Mouse (Mus musculus): Measurements from ENCODE around the gene 1810009A15Rik.
"Not testable (repeated sequence)": the region's sequence is repeated elsewhere in the genome, so short reads cannot be mapped to it uniquely, and the experiment has no call there.

1810009A15Rik gene

DNA sequence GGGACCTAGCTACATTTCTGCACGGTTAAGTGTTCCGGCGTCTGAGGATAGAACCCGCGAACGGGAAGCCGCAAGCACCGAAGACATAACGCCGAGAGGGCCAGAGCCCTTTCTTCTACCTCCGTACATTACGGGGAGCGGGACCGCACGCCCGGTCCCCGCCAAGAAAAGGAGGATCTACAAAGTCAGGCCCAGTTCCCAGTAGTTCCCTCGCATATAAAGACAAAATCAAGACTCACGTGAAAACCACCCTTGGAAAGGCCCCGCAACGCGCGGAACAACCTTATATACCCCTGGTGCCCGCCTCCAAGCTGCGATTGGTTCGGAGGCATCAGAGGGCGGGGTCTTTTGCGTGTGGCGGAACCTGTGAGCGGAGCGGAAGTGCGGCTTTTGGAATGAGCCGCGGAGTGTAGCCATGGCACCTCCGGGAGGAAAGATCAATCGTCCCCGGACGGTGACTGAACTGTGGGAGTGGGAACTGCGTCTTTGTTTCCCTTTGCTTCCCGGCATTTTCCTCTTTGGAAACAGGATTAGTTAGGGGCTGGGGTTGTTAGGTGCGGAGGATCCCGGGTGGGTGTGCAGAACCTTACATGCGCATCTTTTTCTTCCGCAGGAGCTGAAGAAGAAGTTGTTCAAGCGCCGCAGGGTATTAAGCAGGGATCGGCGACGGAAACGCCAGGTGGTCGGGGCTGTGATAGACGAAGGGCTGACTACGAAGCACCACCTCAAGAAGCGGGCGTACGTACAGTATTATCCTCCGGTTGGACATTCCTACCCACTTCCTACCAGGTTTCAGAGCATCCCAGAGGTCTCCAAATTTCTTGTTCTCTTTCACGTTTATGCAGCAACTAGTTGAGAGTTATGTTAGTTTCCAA, at the start of gene 1810009A15Rik, which contains the start of gene Gm49416:
1810009A15Rik (plus strand) TSS at position 343 of the 875 bp plus-strand sequence.
Gm49416 (plus strand) TSS at position 416 of the 875 bp plus-strand sequence.
- DNase-seq (ENCODE audit: low spot score) = peak; percentile 92

DNA sequence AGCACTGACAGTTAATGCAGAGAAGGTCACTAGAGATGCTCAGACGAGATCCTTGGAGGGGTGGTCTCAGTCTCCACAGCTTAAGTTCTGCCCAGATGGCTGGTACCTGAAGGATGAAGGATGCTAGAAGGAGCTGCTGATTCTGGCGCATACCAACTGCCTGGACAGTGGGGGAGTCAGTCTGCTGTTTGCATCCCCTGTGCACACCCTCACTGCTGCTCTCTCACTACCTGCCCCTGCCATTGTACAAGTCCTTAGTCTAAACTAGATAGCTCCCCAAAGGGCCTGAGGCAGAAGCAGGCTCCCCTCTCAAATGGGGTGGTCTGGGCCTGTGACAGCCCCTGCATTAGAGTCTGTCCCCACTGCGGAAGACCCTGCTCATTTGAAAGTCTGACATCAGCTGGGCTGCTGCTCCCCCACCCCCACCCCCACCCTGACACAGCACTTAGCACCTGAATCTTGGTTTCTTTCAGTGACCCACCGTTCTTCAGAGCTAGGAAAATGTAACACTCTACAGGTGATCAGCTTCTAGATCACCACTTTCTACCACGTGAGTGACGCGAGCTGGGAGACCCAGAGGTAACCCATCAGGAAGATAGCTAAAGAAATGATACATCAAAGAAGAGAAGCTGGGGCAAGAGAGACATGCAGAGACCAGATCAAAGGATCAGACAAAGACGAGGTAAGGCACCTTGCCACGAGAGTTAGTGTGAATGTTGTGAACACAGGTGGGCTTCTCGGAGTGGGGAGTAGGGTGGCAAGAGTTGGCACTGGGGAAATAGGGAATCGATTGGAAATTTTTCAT, 49.3 kb upstream of the 1810009A15Rik start, which contains the start of gene Gng3:
Gng3 (minus strand) TSS at position 92 of the 805 bp plus-strand sequence.
- no peak for DNase-seq (ENCODE audit: low spot score)

DNA sequence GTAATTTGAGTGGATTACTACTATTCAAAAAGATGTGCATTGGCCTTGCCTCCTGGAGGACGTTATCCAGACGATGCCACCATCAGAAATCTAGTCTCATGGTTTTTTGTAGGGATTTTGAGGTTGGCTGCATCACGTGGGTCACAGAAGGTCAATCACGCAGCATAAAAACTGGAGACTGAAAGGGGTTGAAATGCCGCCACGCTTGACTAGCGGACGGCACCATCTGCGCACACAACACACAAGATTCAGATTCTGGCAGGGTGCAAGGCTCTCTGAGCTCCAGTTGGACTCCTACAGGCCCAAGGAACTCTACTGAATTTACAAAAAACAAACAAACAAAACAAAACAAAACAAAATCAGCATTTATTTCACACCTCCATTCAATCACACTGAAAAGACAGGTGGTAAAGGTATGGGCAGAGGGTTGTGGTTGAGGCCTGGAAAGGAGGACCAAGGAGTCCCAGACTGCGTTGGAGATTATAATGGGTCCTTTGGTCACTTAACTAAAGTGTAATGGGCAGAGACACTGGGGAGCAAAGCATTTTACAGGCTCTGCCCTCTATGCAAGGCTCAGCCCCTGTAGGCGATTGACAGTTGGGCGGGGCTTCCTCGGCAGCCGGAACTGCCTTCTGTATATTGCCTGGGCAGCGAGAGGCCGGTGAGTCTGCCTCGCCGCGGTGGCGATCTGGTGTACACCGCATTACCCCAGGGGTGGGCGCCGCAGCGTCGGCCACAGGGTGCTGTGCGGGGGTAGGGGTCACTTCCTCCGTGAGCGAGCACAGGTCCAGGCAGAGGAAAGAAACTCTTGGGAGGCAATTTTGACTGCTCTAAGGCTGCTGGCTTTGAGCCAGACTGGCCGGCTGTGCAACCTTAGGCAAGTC, 48.5 kb upstream of the 1810009A15Rik start:
- DNase-seq (ENCODE audit: low spot score) = peak; percentile 65

DNA sequence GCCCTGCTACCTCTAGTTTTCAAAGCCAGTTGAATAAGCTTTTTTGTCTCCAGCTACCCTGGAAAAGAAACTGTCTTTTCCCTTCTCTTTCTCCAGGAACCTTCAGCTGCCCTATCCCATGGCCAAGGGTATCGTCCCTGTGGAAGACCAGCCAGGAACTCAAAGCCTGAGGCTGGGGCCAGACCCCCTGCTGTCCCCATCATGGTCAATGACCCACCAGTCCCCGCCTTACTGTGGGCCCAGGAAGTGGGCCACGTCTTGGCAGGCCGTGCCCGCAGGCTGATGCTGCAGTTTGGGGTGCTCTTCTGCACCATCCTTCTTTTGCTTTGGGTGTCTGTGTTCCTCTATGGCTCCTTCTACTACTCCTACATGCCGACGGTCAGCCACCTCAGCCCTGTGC, 47.6 kb upstream of the 1810009A15Rik start:
- no peak for DNase-seq (ENCODE audit: low spot score)

DNA sequence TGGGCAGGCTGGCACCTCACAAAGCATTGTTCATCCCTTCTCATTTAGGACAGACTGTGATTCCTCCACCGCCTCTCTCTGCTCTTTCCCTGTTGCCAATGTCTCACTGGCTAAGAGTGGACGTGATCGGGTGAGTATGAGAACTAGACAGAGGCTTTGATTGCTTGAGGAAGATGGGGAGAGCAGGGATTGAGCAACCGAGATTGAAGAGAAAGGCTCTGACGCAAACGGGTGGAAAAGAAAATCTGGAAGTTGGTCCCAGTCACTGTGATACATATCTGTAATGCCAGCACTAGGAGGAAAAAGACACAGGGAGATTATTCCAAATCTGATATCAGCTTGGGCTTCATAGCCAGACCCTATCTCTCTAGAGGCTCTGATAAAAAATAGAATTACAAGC, 45.7 kb upstream of the 1810009A15Rik start:
- DNase-seq (ENCODE audit: low spot score) = no peak

DNA sequence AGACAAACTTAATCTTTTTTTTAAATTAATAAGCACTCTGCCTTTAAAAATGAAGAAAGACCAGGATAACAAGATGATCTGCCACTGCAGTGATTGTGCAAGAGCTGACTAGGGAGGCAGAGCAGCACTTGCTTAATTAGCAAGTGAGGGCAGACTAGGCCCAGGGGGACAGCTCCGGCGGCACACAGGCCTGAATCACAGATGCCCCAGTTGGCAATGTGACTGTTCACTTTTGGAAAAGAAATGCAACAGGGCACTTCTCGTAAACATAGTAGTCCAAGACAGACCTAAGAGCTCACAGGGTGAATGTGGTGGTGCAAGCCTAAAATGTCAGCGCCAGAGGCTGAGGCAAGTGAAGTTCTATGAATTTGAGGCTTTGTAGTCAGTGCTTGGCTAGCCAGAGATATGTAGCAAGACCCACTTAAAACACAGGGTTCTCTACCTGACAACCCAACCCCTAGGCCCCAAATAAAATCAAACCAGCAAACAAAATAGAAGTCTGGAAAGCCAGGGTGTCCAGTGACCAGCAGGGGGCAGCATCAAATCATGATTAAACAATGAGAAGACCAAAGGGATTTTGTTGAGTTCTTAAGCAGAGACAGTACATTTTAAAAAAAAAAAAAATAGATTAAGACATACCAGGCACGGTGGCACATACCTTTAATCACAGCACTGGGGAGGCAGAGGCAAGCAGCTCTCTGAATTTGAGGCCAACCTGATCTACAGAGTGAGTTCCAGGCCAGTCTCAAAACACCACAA, 44.1 kb upstream of the 1810009A15Rik start:
- DNase-seq (ENCODE audit: low spot score) = peak; percentile 54

DNA sequence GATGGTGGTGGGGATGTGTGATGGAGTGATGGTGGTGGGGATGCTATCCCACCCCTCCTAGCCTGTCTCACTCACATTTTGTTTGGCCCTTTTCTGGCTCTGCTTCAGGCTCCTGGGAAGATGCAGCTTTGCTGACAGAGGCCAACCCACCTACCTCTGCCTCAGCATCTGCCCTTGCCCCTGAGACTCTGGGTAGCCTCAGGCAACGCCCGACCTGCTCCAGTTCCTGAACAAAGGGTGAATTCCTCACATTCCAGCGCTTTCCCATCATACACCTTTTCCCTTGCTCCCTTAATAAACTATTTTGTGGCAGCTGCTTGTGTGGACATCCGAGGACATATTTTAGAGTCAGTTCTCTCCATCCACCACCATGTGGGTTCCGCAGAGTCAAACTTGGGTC, 40.3 kb upstream of the 1810009A15Rik start:
- no peak for DNase-seq (ENCODE audit: low spot score)

DNA sequence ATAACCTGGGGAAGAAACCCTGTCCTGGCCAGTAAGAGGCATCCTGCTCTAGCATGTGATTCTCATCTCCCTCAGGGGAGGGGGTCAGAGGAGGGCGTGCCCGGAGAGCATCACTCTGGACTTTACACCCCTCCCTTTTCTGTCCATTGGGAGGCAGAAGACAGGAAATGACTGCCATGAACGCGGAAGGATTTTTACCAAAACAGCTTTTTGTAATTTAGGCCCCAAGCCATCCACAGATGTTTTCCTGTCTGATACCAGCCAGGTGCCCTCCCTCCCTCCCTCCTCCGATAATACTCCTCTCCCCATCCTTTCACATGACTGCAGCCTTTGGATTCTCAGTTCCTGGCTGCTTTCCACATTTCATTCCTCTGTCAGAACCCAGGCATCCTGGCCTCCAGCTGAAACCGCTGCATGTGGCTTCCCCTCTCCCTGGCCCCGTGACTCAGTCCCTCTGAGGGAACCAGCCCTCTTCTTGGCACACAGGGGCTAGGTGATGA, 38.2 kb upstream of the 1810009A15Rik start, which contains the start of gene Lrrn4cl:
Lrrn4cl (plus strand) TSS at position 367 of the 500 bp plus-strand sequence.
- no peak for DNase-seq (ENCODE audit: low spot score)

DNA sequence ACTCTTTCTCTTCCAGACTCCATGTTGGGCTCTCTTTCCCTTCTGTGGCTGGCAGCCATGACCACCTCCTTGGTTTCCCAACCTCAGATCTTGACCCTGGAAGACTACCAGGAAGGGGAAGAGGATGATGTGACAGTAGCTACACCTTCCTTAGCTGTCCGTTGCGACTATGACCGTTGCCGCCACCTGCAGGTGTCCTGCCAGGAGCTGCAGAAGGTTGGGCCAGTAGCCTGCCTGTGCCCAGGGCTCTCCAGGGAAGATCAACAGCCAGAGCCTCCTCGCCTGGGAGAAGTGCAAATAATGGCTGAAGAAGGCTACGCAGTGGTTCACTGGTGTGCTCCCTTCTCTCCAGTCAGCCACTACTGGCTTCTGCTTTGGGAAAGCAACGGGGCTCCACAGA, 37.0 kb upstream of the 1810009A15Rik start:
- no peak for DNase-seq (ENCODE audit: low spot score)

DNA sequence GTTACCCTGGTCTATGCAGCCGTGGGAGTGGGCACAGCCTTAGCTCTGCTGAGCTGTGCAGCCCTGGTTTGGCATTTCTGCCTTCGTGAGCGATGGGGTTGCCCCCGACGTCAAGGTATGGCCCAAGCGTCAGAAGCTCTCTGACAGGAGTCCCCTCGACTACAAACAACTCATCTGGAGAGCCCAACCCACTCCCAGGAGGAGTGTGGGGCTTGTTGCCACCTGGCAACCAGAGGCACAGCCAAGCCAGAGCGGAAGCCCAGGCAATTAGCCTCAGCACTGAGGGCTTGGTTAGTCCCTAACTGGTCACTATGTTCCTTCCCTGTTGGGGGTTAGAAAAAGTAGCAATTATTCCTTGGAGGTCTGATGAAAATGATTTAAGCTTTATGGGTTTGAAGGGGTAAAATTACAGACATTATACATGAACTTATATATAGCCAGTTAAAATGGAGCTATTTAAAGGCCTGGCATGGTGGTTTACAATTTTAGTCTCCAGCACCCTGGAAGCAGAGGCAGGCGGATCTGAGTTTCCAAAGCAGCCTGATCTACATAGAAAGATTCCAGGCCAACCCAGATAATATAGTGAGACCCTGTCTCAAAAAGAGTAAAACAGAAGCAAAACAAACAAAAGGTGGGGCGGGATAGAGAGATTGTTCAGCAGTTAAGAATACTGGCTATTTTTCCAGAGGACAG, 36.3 kb upstream of the 1810009A15Rik start:
- DNase-seq (ENCODE audit: low spot score) = no peak

DNA sequence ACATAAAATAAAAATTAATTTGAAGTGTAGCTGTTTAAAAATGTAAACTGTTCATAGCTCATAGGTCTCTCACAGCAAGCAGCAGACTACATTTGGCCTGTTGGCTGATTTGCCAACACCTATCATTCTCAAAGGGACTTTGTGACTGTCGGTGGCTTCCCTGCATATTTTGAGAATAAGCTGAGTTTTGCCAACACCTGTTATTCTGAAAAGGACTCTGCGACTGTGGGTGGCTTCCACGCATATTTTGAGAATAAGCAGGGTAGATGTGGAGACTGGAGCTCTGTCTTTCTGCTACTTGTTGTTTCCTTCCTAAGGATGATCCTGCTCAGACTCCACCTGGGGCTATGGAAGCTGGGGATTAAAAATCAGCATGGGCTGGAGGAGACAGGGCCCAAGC, 35.5 kb upstream of the 1810009A15Rik start:
- DNase-seq (ENCODE audit: low spot score) = no peak

DNA sequence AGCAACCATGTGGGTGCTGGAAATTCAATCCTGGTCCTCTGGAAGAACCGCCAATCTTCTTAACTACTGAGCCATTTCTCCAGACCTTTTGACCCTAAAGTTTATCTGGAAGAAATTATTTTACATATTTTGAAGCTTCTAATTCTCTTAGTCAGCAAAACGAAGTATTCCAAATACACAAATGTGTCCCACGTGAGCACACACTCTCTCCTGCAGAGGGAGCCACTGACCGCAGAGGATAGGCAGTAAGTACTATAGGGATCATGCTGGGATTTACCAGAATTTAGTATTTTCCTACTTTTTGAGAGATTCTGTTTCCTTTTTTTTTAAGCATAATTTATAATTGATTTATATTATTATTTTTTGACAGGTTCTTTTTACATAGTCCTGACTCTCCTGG, 31.0 kb upstream of the 1810009A15Rik start:
- DNase-seq (ENCODE audit: low spot score) = peak; percentile 7

DNA sequence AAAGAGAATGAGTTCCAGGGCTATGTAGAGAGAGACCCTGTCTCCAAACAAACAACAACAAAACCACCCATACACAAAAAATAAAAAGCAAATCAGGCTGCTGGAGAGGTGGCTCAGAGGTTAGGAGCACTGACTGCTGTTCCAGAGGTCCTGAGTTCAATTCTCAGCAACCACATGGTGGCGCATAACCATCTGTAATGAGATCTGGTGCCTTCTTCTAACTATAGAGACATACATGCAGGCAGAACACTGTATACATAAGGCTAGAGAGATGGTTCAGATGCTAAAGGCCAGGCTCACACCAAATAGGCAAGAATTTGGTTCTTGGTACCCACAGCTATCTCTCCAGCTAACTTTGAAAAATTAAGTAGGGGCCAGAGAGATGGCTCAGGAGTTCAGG, 29.6 kb upstream of the 1810009A15Rik start:
- peak; percentile 23 for DNase-seq (ENCODE audit: low spot score)

DNA sequence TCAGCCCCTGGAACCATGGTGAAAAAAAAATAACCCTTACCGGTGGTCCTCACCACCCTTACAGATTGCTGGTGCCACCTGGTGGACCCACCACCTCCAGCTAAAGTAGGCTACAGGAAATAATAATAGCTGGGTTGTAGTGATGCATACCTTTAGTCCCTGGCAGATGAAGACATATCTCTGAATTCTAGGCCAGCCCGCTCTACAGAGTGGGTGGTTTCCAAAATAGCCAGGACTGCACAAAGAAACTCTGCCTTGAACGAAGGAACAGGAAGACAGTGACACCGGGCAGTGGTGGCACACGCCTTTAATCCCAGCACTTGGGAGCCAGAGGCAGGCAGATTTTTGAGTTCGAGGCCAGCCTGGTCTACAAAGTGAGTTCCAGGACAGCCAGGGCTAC, 24.4 kb upstream of the 1810009A15Rik start:
- no peak for DNase-seq (ENCODE audit: low spot score)

DNA sequence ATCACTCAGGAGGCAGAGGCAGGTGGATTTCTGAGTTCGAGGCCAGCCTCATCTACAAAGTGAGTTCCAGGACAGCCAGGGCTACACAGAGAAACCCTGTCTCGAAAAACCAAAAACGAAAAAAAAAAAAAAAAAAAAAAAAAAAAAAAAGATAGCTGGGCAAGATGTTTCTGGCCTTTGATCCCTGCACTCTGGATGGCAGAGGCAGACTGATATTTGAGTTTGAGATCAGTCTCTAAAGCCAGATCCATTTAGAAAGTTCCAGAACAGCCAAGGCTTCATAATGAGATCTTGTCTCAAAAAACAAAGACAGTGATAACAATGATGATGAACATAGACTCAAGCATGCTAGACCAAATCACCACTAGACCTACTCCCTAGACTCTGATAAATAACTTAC, 18.3 kb upstream of the 1810009A15Rik start:
- not testable (repeated sequence) for DNase-seq (ENCODE audit: low spot score)

DNA sequence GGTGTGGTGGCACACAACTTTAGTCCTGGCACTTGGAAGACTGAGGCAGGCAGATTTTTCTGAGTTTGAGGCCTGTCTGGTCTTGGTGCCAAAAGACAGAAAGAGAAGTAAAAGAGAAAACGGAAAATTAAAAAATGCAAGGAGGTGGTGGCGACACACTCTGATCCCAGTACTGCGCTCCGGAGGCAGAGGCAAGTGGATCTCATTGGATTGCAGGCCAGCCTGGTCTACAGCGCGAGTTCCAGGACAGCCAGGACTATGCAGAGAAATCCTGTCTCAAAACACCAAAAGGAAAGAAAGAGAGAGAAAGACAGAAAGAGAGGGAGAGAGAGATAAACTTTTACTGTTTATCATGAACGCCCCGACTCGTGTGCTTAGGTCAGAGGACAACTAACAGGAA, 17.8 kb upstream of the 1810009A15Rik start:
- DNase-seq (ENCODE audit: low spot score) = no peak

DNA sequence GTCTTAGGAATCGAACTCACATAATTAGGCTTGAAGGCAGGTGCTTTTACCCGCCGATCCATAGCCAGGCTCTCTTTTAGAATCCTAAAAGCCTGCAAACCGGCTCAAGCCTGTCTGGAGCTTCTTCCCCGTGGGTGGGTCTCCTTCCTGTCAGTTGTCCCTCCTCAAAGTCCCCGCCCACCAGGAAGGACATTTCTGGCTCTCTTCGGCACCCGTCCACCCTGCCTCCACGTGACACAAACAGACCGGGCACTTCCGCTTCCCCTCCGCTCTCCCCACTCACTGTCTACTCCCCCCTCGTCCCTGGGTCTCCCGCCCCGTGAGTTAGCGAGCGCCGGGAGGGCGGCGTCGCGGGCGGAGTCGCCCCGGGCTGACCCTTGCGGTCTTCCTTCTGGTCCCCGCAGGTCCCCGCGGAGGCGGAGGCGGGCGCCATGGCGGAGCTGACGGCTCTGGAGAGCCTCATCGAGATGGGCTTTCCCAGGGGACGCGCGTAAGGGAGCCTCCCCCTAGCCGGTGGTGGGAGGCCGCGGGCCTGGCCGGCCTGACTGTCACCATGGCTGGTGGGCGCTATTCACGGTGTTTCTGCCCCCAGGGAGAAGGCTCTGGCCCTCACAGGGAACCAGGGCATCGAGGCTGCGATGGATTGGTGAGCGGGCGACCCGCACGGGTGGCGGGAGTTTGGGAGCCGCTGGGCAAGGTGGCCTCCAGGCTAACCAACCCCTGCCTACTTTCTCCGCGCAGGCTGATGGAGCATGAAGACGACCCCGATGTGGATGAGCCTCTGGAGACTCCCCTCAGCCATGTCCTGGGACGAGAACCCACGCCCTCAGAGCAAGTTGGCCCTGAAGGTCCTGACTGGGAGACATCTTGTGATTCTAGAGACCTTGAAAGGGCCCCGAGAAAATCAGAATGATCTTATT, 17.1 kb upstream of the 1810009A15Rik start, which contains the start of gene Ubxn1:
Ubxn1 (plus strand) TSS at position 230 of the 920 bp plus-strand sequence.
- DNase-seq (ENCODE audit: low spot score) = peak; percentile 93

DNA sequence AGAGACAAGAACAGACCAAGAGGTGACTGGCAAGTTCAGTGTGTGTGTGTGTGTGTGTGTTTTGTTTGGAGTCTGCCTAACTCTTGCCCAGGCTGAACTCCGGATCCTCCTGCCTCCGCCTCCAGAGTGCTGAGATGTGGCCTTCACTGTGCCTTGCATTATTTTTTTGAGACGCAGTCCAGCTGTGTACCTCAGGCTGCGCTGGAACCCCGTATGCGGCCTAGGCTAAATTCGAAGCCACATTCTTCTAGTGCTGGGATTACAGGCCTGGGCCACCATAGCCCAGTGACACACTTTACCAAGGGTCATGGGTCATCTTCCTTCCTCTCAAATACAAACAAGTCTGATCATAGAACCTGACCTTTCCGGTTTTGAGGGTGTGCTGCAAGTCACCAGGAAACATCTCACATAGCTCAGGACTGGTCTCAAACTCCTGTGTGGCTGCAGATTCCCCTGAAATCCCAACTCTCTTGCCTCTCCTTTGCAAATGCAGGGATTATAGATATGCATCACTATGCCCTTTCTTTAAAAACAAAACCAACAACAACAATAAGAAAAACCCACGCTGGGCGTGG, 16.3 kb upstream of the 1810009A15Rik start:
- no peak for DNase-seq (ENCODE audit: low spot score)

DNA sequence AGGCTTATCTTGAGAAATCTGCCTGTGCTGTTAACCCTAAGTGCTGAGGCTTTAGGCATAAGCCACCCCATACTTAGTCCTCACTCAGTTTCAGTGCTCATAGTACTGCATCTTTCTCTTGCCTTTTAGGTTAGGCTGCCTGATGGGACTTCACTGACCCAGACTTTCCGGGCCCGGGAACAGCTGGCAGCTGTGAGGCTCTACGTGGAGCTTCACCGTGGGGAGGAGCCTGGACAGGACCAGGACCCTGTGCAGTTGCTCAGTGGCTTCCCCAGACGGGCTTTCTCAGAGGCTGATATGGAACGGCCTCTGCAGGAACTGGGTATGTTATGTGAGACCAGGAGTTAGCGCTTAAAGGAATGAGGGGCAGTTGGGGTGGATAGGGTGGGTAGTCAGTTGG, 13.6 kb upstream of the 1810009A15Rik start:
- no peak for DNase-seq (ENCODE audit: low spot score)

All from spleen, adult 12 weeks (tissue).